Mouse (Mus musculus) ovary, adult 10 weeks (tissue): ENCODE data around the gene Fndc3a. TPM values are rescaled to one million over a fixed set of nuclear protein-coding genes. Genes with fewer than 3 reads are reported as not detected.

Experiments used
- polyA plus RNA-seq: library from polyadenylated mRNA; stranded (reverse); fragments of 350-450 nt; fragmentation: Illumina TruSeq; extraction: RNeasy Lipid Tissue Mini Kit (QIAGEN cat#74804); gene quantifications from one replicate; pipeline ENCODE4 v1.2.3, GENCODE M21; 2014

The Fndc3a gene
- 142 TPM for polyA plus RNA-seq

GRCm38 (mm10) chr14:72709710-72710340, at the start of gene Fndc3a:
Gene Fndc3a, minus strand, starts transcription at chr14:72710003.

GRCm38 (mm10) chr14:72491738-72492137, 218.1 kb downstream of the Fndc3a start, which contains the start of gene Gm9195:
Gene Gm9195, minus strand, starts transcription at chr14:72491838.

Other genes with a start within 250 kb of the Fndc3a start
- not detected for gene Gm9195, start 218.2 kb downstream of the Fndc3a start, polyA plus RNA-seq